Mouse (Mus musculus) stomach, postnatal 0 days (tissue): ENCODE data around the gene Otp. TPM values are rescaled to one million over a fixed set of nuclear protein-coding genes. Genes with fewer than 3 reads are reported as not detected.

Source experiments
- ATAC-seq: fragments of 200-750 bp; cut with Nextera tagmentation; 2 replicates; pipeline ENCODE4 v1.8.0; 2017; ENCODE audit not compliant: low FRiP score, low TSS enrichment
- DNase-seq: peaks from one replicate; pipeline ENCODE4 v3.0.0-alpha.2; 2016; ENCODE audit warnings: low spot score
- H3K27ac ChIP-seq: fragments of 300-500 bp; sonication (generic); replicated peaks from 2 replicates; pipeline ENCODE4 v1.5.1; 2014; ENCODE audit warnings: mild to moderate bottlenecking, control low read depth
- H3K27me3 ChIP-seq: fragments of 300-500 bp; sonication (generic); 2 replicates; pipeline ENCODE4 v1.6.1; 2014; ENCODE audit warnings: low read length; ENCODE audit not compliant: control insufficient read depth, insufficient read depth
- H3K36me3 ChIP-seq: fragments of 300-500 bp; sonication (generic); 2 replicates; pipeline ENCODE4 v1.6.1; 2014; ENCODE audit warnings: low read length, mixed read lengths; ENCODE audit not compliant: control insufficient read depth, insufficient read depth
- H3K4me1 ChIP-seq: fragments of 300-500 bp; sonication (generic); replicated peaks from 2 replicates; pipeline ENCODE4 v1.6.1; 2014; ENCODE audit warnings: antibody characterized with exemption; ENCODE audit not compliant: control insufficient read depth, insufficient read depth
- H3K4me2 ChIP-seq: fragments of 300-500 bp; sonication (generic); replicated peaks from 2 replicates; pipeline ENCODE4 v1.6.1; 2014; ENCODE audit warnings: low read depth, mild to moderate bottlenecking, control low read depth, moderate library complexity
- H3K4me3 ChIP-seq: fragments of 300-500 bp; sonication (generic); 2 replicates; pipeline ENCODE4 v1.5.1; 2014; ENCODE audit warnings: low read depth, low read length, control low read depth
- H3K9ac ChIP-seq: fragments of 300-500 bp; sonication (generic); 2 replicates; pipeline ENCODE4 v1.6.1; 2014; ENCODE audit warnings: mild to moderate bottlenecking, low read length, control low read depth, mixed read lengths
- H3K9me3 ChIP-seq: fragments of 300-500 bp; sonication (generic); 2 replicates; pipeline ENCODE4 v1.6.1; 2016; ENCODE audit warnings: low read length; ENCODE audit not compliant: control insufficient read depth
- CTCF ChIP-seq: IDR thresholded peaks from 2 replicates; pipeline ENCODE4 v1.5.1; 2016; ENCODE audit warnings: antibody characterized with exemption, low read depth, mild to moderate bottlenecking, moderate library complexity
- EP300 ChIP-seq: optimal IDR thresholded peaks from 2 replicates; pipeline ENCODE3; 2016; ENCODE audit warnings: antibody characterized with exemption
- WGBS: fragments of 180-500 bp; shearing (Covaris S2); extraction: QIAGEN DNeasy Blood & Tissue Kit; methylation state at CpG from one replicate; pipeline ENCODE4 v1.1.7; 2014; 5-methylcytosine and 5-hydroxymethylcytosine counted together
- polyA plus RNA-seq: library from polyadenylated mRNA; unstranded; fragments of >200 nt; fragmentation: Nextera tagmentation; extraction: Ambion mirVana; gene quantifications from 2 replicates; pipeline ENCODE4 v1.2.1, GENCODE M21; 2015

Gene Otp
- not detected in 2 replicates for polyA plus RNA-seq

GRCm38 (mm10) chr13:94875396-94875880 is at the start of gene Otp:
Otp (plus strand) TSS chr13:94875602.
- Histone ChIP-seq H3K27me3 (peaks cover 37% of the 10 kb centered on the region; the same call in 1 of the 2 replicates), H3K27ac (no peak within 1 kb of the TSS), H3K9me3 (no peaks in the 10 kb centered on the region), H3K4me3 (no peak within 1 kb of the TSS), H3K4me2 (no peak within 1 kb of the TSS), H3K9ac (no peak within 1 kb of the TSS), H3K36me3 (no peaks in the 10 kb centered on the region), H3K4me1 (no peaks in the 10 kb centered on the region)
- WGBS: 3% methylated on average over 28 of the region's 30 CpGs
- ATAC-seq (no peak), DNase-seq (no peak)
- TF ChIP-seq CTCF: no peak
- TF ChIP-seq EP300: no peak

GRCm38 (mm10) chr13:94826389-94826788 is 49.0 kb upstream of the Otp start:
- no peak overlapping the region for H3K27ac ChIP-seq
- 78% methylated on average over 5 of the region's 5 CpGs for WGBS
- H3K4me1 ChIP-seq: no peaks in the 10 kb centered on the region
- TF ChIP-seq EP300 (no peak), CTCF (no peak)
- no peak overlapping the region for H3K9ac ChIP-seq
- H3K27me3 ChIP-seq: no peaks in the 10 kb centered on the region
- ATAC-seq (no peak), DNase-seq (no peak)
- H3K9me3 ChIP-seq: no peaks in the 10 kb centered on the region
- H3K4me2 ChIP-seq: no peak overlapping the region
- no peaks in the 10 kb centered on the region for H3K36me3 ChIP-seq
- no peak overlapping the region for H3K4me3 ChIP-seq

DNA sequence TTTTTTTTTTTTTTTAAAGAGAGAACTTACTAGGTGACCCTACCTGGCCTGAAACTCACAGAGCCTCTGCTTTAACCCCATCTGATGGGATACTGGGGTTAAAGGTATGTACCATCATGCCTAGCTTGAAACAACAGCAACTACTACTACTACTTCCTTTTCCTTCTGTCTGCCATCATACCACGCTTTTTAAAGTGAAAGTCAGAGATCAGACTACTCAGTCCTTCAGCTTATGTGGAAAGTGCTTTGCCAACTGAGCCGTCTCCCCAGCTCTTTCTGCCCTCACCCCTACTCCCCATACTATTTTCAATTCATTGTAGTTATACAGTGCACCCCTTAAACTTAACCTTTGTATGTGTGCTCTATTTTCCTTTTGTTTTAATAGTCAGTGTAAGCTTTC is 48.4 kb upstream of the Otp start:
- TF ChIP-seq EP300: no peak
- TF ChIP-seq CTCF: no peak
- 83% methylated on average over 2 of the region's 2 CpGs for WGBS
- no peak for ATAC-seq
- Histone ChIP-seq H3K4me2 (no peak overlapping the region), H3K9me3 (no peaks in the 10 kb centered on the region), H3K4me1 (no peaks in the 10 kb centered on the region), H3K27ac (no peak overlapping the region), H3K27me3 (no peaks in the 10 kb centered on the region), H3K4me3 (no peak overlapping the region), H3K9ac (no peak overlapping the region), H3K36me3 (no peaks in the 10 kb centered on the region)
- DNase-seq: no peak

DNA sequence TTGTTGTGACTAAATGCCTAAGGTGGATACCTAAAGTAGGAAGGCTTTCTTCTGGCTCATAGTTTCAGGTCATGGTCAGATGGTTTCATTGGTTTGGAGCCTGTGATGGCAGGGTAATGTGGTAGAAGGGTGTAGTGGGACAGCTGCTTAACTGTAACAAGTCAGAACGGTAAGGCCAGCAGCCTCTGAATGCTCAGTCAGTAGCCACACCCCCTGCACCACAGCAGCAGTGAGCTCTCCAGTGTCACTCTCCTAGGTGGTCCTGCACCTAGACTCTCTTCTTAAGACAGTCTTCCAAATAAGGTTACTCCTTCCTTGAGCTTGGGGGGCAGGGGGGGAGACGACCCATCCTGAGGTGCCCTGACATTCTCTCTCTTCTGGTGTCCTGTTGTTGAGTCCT is 47.6 kb upstream of the Otp start:
- Histone ChIP-seq H3K27me3 (no peaks in the 10 kb centered on the region), H3K9ac (no peak overlapping the region), H3K4me1 (no peaks in the 10 kb centered on the region), H3K27ac (no peak overlapping the region), H3K9me3 (no peaks in the 10 kb centered on the region), H3K4me2 (no peak overlapping the region), H3K36me3 (0 out of 2 replicates have a peak, but pooled peaks cover 2% of the 10 kb centered on the region), H3K4me3 (no peak overlapping the region)
- 21% methylated on average over 2 of the region's 2 CpGs for WGBS
- no peak for TF ChIP-seq CTCF
- TF ChIP-seq EP300: no peak
- no peak for DNase-seq
- no peak for ATAC-seq

GRCm38 (mm10) chr13:94838047-94838720 is 37.2 kb upstream of the Otp start:
- H3K4me2 ChIP-seq: no peak overlapping the region
- H3K27ac ChIP-seq: no peak overlapping the region
- H3K4me1 ChIP-seq: no peaks in the 10 kb centered on the region
- H3K9ac ChIP-seq: no peak overlapping the region
- no peak for TF ChIP-seq CTCF
- TF ChIP-seq EP300: no peak
- no peaks in the 10 kb centered on the region for H3K27me3 ChIP-seq
- DNase-seq (no peak), ATAC-seq (0 out of 2 replicates have a peak, but pooled peaks have one; percentile 38)
- no peaks in the 10 kb centered on the region for H3K9me3 ChIP-seq
- H3K36me3 ChIP-seq: peaks cover 13% of the 10 kb centered on the region
- 53% methylated on average over 5 of the region's 5 CpGs for WGBS
- H3K4me3 ChIP-seq: no peak overlapping the region

DNA sequence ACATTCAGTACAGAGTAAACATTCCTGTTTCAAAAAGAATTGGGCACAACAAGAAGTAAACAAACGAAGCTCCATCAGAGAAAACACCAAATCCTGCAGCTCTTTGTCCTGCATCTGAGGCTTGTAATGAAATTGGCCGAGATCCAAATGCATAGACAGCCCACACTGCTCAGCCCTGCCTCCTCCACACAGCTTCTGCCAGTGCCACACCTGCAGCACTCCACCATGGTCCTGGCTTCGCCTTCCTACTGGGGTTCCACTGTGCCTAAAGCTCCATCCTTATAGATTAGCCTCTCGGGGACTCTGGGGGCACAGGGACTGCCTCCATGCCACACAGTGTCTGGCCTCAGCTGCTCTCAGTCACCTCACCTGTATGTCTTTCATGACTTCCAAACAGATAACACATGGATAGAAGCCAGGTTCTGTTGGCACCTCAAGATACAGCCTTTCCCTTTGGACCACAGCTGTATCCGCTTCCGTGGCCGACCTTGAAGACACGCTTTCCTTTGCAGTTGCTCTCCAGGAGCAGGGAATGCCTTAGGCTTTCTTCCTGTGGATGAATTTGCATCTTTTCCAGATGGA is 36.6 kb upstream of the Otp start:
- TF ChIP-seq EP300 (no peak), CTCF (no peak)
- no peaks in the 10 kb centered on the region for H3K4me1 ChIP-seq
- H3K27ac ChIP-seq: no peak overlapping the region
- H3K9ac ChIP-seq: no peak overlapping the region
- DNase-seq: no peak
- H3K4me3 ChIP-seq: no peak overlapping the region
- H3K9me3 ChIP-seq: no peaks in the 10 kb centered on the region
- H3K4me2 ChIP-seq: no peak overlapping the region
- H3K36me3 ChIP-seq: peaks cover 10% of the 10 kb centered on the region; the same call in 1 of the 2 replicates
- no peaks in the 10 kb centered on the region for H3K27me3 ChIP-seq
- no peak for ATAC-seq
- WGBS: 76% methylated on average over 8 of the region's 8 CpGs
